Mouse (Mus musculus): ENCODE results near the gene Rps2. TPM values are rescaled to one million over a fixed set of nuclear protein-coding genes. Genes with fewer than 3 reads are reported as not detected.

Rps2 gene
- polyA plus RNA-seq, 1 experiment, result 2,207 TPM

DNA sequence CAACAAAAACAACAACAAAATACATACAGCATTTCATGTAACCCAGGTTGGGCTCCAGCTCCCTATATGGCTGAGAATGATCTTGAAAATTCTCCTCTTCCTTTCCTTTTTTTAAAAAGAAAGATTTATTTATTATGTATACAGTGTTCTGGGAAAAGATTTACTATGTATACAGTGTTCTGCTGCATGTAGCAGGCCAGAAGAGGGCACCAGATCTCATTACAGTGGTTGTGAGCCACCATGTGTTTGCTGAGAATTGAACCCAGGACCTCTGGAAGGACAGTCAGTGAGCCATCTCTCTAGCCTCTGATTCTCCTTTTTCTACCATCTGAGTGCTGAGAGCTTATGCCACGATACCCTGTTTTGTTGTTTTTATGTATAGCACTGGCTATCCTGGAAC, 16.6 kb downstream of the Rps2 start:
- TF ChIP-seq POLR2A (IDR thresholded peaks at IDR 0.05; ENCODE audit: low read depth, low read length) (no peak), CTCF (IDR thresholded peaks at IDR 0.05; ENCODE audit: extremely low read depth, insufficient read length, insufficient replicate concordance, low read depth, low read length) (no peak)
- Histone ChIP-seq H3K27me3 (ENCODE audit: control insufficient read depth, insufficient read depth, low read length) (no peaks in the 10 kb centered on the region), H3K4me3 (ENCODE audit: low read depth, low read length) (no peak overlapping the region), H3K27ac (ENCODE audit: insufficient read depth, low read depth, low read length) (no peak overlapping the region), H3K4me1 (ENCODE audit: control insufficient read depth, insufficient read depth, insufficient read length, low read length) (peaks cover 15% of the 10 kb centered on the region; the same call in 1 of the 2 replicates), H3K36me3 (ENCODE audit: control insufficient read depth, insufficient read depth, low read length) (no peaks in the 10 kb centered on the region)
- 89% methylated on average over 1 of the region's 1 CpGs for WGBS

DNA sequence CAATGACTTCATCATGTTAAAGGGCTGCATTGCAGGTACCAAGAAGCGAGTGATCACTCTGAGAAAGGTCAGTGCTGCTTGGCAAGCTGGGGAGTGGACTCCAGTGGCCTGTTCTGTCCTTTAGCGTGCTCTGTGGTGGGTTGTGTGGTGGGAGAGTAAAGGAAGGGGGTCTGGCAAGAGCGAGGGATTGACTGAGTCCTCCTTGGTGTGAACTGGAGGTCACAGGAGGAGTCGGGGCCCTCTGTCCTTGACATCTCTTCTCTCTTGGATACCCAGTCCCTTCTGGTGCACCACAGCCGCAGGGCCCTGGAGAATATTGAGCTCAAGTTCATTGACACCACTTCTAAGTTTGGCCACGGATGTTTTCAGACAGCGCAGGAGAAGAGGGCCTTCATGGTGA, 17.5 kb downstream of the Rps2 start:
- WGBS, result 88% methylated on average over 7 of the region's 7 CpGs
- peak overlapping the region; percentile 60; the same call in 1 of the 2 replicates for H3K27ac ChIP-seq (ENCODE audit: insufficient read depth, low read depth, low read length)
- H3K27me3 ChIP-seq (ENCODE audit: control insufficient read depth, insufficient read depth, low read length), result no peaks in the 10 kb centered on the region
- H3K4me1 ChIP-seq (ENCODE audit: control insufficient read depth, insufficient read depth, insufficient read length, low read length), result peaks cover 15% of the 10 kb centered on the region; the same call in 1 of the 2 replicates
- no peak overlapping the region for H3K4me3 ChIP-seq (ENCODE audit: low read depth, low read length)
- no peaks in the 10 kb centered on the region for H3K36me3 ChIP-seq (ENCODE audit: control insufficient read depth, insufficient read depth, low read length)
- no peak for TF ChIP-seq POLR2A (IDR thresholded peaks at IDR 0.05; ENCODE audit: low read depth, low read length)
- no peak for TF ChIP-seq CTCF (IDR thresholded peaks at IDR 0.05; ENCODE audit: extremely low read depth, insufficient read length, insufficient replicate concordance, low read depth, low read length)

DNA sequence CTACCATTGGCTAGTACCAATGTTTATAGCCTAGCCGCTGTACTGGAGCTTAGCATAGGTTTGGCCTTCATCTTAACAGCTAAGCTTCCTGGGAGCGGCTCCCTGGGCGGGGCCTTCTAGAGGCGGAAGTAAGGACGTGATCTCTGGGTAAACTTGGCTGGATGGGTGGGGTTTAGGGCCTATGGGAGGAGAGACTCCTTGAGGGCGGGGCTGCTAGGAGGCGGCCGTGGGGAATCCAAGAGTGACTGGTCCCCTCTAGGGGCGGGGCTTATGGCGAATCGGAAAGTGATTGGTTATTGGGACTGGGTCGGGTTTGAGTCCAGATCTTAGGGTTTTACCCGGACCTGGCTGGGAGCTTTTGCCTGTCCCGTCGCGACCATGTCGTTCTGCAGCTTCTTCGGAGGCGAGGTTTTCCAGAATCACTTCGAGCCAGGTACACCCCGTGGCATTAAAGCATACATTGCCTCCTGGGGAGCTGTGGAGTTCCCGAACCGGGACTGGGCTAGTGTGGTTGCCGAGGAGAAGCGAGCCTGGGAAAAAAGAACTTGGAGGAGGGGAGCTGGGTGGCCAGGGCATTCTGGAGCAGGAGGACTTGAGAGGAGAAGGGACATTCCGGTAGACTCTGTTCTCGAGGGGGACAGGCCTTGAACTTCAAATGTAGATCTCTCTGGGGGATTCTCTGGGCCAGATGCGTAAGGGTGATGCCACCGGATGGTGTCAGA, 18.6 kb downstream of the Rps2 start, which contains the start of gene Msrb1:
Msrb1 (plus strand) TSS at position 313 of the 722 bp plus-strand sequence.
- Histone ChIP-seq H3K36me3 (ENCODE audit: control insufficient read depth, insufficient read depth, low read length) (peaks cover 5% of the 10 kb centered on the region), H3K4me1 (ENCODE audit: control insufficient read depth, insufficient read depth, insufficient read length, low read length) (peaks cover 15% of the 10 kb centered on the region; the same call in 1 of the 2 replicates), H3K27ac (ENCODE audit: insufficient read depth, low read depth, low read length) (peak within 1 kb of the TSS; percentile 75), H3K27me3 (ENCODE audit: control insufficient read depth, insufficient read depth, low read length) (no peaks in the 10 kb centered on the region), H3K4me3 (ENCODE audit: low read depth, low read length) (peak within 1 kb of the TSS; percentile 80)
- under 1% methylated on average over 29 of the region's 29 CpGs for WGBS
- no peak for TF ChIP-seq CTCF (IDR thresholded peaks at IDR 0.05; ENCODE audit: extremely low read depth, insufficient read length, insufficient replicate concordance, low read depth, low read length)
- TF ChIP-seq POLR2A (IDR thresholded peaks at IDR 0.05; ENCODE audit: low read depth, low read length), result peak; percentile 95

DNA sequence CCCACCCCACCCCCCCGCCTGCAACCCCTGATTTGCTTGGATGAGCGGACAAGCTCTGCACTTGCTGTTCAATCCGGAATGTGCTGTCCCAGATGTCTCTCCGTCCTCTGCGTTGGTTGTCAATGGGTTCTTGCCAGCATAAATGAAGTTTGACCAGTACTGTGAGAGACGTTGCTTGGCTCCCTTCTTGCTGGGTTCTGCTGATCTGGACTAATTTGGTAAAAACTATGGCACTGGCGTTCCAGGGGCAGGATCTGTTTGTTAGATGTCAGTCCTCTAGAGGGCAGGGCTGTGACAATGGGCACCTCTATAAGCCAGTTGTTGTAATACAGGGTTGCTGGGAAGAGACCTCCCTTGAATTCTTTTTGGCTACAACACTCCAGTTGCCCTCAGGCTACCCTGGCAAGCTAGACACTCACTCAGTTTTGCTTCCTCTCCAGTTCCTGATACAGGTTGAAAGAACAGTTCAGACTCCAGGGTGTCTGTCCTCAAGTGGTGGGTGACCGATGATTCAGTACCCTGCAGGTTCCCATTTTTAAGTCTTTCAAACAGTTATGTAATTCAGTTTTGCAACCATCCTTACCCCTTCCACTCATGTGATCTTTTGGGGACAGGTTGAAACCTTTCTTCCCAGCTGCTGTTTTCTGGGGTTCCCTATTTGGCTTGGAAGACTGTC, 19.4 kb downstream of the Rps2 start:
- Histone ChIP-seq H3K27ac (ENCODE audit: insufficient read depth, low read depth, low read length) (peak overlapping the region; percentile 2; the same call in 1 of the 2 replicates), H3K27me3 (ENCODE audit: control insufficient read depth, insufficient read depth, low read length) (no peaks in the 10 kb centered on the region), H3K4me1 (ENCODE audit: control insufficient read depth, insufficient read depth, insufficient read length, low read length) (peaks cover 15% of the 10 kb centered on the region; the same call in 1 of the 2 replicates), H3K4me3 (ENCODE audit: low read depth, low read length) (peak overlapping the region; percentile 80), H3K36me3 (ENCODE audit: control insufficient read depth, insufficient read depth, low read length) (peaks cover 10% of the 10 kb centered on the region)
- TF ChIP-seq CTCF (IDR thresholded peaks at IDR 0.05; ENCODE audit: extremely low read depth, insufficient read length, insufficient replicate concordance, low read depth, low read length) (peak; percentile 18; the same call in 1 of the 2 replicates), POLR2A (IDR thresholded peaks at IDR 0.05; ENCODE audit: low read depth, low read length) (no peak)
- WGBS, result 13% methylated on average over 8 of the region's 8 CpGs

DNA sequence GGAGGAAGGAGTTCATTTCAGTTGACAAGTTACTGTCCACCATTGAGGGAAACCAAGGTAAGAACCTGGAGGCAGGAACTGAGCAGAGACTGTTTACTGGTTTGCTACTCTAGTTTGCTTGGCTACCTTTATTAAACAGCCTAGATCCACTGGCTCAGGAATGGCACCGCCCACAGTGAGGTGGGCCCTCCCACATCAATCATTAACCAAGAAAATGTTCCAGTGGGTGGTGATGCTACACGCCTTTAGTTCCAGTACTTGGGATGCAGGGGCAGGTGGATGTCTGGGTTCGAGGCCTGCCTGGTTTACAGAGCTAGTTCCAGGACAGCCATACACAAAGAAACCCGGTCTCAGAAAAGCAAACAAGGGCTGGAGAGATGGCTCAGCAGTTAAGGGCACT, 20.3 kb downstream of the Rps2 start:
- H3K27me3 ChIP-seq (ENCODE audit: control insufficient read depth, insufficient read depth, low read length), result no peaks in the 10 kb centered on the region
- H3K4me1 ChIP-seq (ENCODE audit: control insufficient read depth, insufficient read depth, insufficient read length, low read length), result peaks cover 15% of the 10 kb centered on the region; the same call in 1 of the 2 replicates
- no peak overlapping the region for H3K4me3 ChIP-seq (ENCODE audit: low read depth, low read length)
- 34% methylated on average over 4 of the region's 4 CpGs for WGBS
- peaks cover 15% of the 10 kb centered on the region for H3K36me3 ChIP-seq (ENCODE audit: control insufficient read depth, insufficient read depth, low read length)
- no peak for TF ChIP-seq POLR2A (IDR thresholded peaks at IDR 0.05; ENCODE audit: low read depth, low read length)
- no peak for TF ChIP-seq CTCF (IDR thresholded peaks at IDR 0.05; ENCODE audit: extremely low read depth, insufficient read length, insufficient replicate concordance, low read depth, low read length)
- no peak overlapping the region for H3K27ac ChIP-seq (ENCODE audit: insufficient read depth, low read depth, low read length)

DNA sequence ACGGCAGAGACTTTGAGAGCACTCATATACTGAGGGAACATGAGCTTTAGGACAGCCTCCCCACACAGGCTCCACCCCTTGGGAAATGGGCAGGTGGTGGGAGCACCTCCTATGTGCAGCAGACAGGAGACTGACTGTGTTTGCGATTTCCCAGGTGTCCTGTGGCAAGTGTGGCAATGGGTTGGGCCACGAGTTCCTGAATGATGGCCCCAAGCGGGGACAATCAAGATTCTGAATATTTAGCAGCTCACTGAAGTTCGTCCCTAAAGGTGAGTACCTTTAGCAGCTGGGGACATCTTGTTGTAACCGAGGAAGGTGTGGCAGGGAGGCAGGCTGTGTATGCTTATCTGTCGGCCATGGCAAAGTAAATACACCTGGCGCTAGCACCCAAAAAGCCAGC, 22.0 kb downstream of the Rps2 start:
- Histone ChIP-seq H3K4me3 (ENCODE audit: low read depth, low read length) (no peak overlapping the region), H3K36me3 (ENCODE audit: control insufficient read depth, insufficient read depth, low read length) (peaks cover 15% of the 10 kb centered on the region), H3K27ac (ENCODE audit: insufficient read depth, low read depth, low read length) (no peak overlapping the region), H3K4me1 (ENCODE audit: control insufficient read depth, insufficient read depth, insufficient read length, low read length) (peaks cover 15% of the 10 kb centered on the region; the same call in 1 of the 2 replicates), H3K27me3 (ENCODE audit: control insufficient read depth, insufficient read depth, low read length) (no peaks in the 10 kb centered on the region)
- TF ChIP-seq CTCF (IDR thresholded peaks at IDR 0.05; ENCODE audit: extremely low read depth, insufficient read length, insufficient replicate concordance, low read depth, low read length) (no peak), POLR2A (IDR thresholded peaks at IDR 0.05; ENCODE audit: low read depth, low read length) (no peak)
- WGBS, result 28% methylated on average over 8 of the region's 8 CpGs

DNA sequence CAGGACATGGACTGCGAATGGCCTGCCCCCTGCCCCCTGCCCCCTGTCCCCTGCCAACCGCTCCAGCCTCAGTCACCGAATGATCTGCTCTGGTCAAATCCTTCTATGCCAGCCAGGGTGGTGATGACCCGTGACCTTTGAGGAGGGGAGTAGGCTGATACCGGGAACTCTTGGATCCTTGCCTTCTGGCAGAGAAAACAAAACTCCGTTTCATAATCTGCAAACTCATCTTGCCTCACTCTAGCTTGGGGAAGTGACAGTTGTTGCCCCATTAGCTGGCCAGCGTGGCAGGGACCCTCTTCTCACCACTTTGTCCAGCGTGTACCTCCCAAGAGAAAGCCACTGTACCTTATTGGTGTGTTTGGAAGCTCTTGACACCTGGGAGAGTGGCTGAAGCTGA, 24.4 kb downstream of the Rps2 start:
- Histone ChIP-seq H3K27ac (ENCODE audit: insufficient read depth, low read depth, low read length) (no peak overlapping the region), H3K4me1 (ENCODE audit: control insufficient read depth, insufficient read depth, insufficient read length, low read length) (peaks cover 6% of the 10 kb centered on the region; the same call in 1 of the 2 replicates), H3K36me3 (ENCODE audit: control insufficient read depth, insufficient read depth, low read length) (peaks cover 15% of the 10 kb centered on the region), H3K4me3 (ENCODE audit: low read depth, low read length) (no peak overlapping the region), H3K27me3 (ENCODE audit: control insufficient read depth, insufficient read depth, low read length) (no peaks in the 10 kb centered on the region)
- TF ChIP-seq POLR2A (IDR thresholded peaks at IDR 0.05; ENCODE audit: low read depth, low read length), result no peak
- TF ChIP-seq CTCF (IDR thresholded peaks at IDR 0.05; ENCODE audit: extremely low read depth, insufficient read length, insufficient replicate concordance, low read depth, low read length), result no peak
- 65% methylated on average over 8 of the region's 8 CpGs for WGBS

Measured in small intestine, adult 2 months (tissue).